Mouse (Mus musculus): ENCODE measurements around the gene Gm8882. TPM values are rescaled to one million over a fixed set of nuclear protein-coding genes. Genes with fewer than 3 reads are reported as not detected.
"Not testable (repeated sequence)": the region's sequence is repeated elsewhere in the genome, so short reads cannot be mapped to it uniquely, and the experiment has no call there.

Gm8882 gene
- not detected in 2 replicates for polyA plus RNA-seq (2011; ENCODE audit: insufficient read depth, insufficient read length, low read depth, missing spikeins)

DNA sequence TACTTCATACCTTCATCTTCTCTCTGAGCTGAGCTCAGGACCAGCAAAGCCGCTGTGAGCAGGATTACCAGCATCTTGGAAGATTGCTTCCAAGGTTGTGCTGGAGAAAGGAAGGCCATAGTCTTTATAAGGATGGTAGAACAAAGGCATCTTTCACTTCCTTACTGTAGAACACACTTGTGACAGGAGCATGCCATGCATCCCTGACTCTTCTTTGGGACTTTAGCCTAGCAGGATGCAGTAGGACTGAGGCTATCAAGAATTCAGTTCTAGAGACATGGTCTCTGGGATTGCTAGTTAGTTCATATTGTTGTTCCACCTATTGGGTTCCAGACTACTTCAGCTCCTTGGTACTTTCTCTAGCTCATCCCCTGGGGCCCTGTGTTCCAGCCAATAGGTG lies at the start of gene Gm8882:
Gm8882 (minus strand) TSS at position 101 of the 400 bp plus-strand sequence.
- not testable (repeated sequence) for H3K27me3 ChIP-seq (ENCODE audit: control insufficient read depth, insufficient read depth, low read length, poor library complexity, severe bottlenecking); H3K4me1 ChIP-seq (ENCODE audit: control insufficient read depth, insufficient read depth, low read length); H3K27ac ChIP-seq (ENCODE audit: insufficient read depth, low read length); H3K4me3 ChIP-seq (ENCODE audit: low read depth, low read length); H3K9me3 ChIP-seq (replicated peaks; ENCODE audit: control insufficient read depth, insufficient read depth, low read length, poor library complexity, severe bottlenecking); H3K9ac ChIP-seq (ENCODE audit: low read depth, poor library complexity, severe bottlenecking); H3K36me3 ChIP-seq (ENCODE audit: control insufficient read depth, insufficient read depth, low read length, poor library complexity, severe bottlenecking)

DNA sequence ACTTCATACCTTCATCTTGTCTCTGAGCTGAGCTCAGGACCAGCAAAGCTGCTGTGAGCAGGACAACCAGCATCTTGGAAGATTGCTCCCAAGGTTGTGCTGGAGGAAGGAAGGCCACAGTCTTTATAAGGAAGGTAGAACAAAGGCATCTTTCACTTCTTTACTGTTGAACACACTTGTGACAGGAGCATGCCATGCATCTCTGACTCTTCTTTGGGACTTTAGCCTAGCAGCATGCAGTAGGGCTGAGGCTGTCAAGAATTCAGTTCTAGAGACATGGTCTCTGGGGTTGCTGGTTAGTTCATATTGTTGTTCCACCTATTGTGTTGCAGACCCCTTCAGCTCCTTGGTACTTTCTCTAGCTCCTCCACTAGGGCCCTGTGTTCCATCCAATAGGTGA lies 49.3 kb downstream of the Gm8882 start, which contains the start of gene Prpmp5:
Prpmp5 (minus strand) TSS at position 101 of the 400 bp plus-strand sequence.
- H3K27ac ChIP-seq (ENCODE audit: insufficient read depth, low read length); H3K36me3 ChIP-seq (ENCODE audit: control insufficient read depth, insufficient read depth, low read length, poor library complexity, severe bottlenecking); H3K9me3 ChIP-seq (replicated peaks; ENCODE audit: control insufficient read depth, insufficient read depth, low read length, poor library complexity, severe bottlenecking); H3K4me1 ChIP-seq (ENCODE audit: control insufficient read depth, insufficient read depth, low read length); H3K9ac ChIP-seq (ENCODE audit: low read depth, poor library complexity, severe bottlenecking); H3K27me3 ChIP-seq (ENCODE audit: control insufficient read depth, insufficient read depth, low read length, poor library complexity, severe bottlenecking); H3K4me3 ChIP-seq (ENCODE audit: low read depth, low read length): not testable (repeated sequence)

Other genes with a start within 250 kb of the Gm8882 start
- not detected in 2 replicates for gene Prb1, start 153.6 kb downstream of the Gm8882 start, polyA plus RNA-seq (2011; ENCODE audit: insufficient read depth, insufficient read length, low read depth, missing spikeins)
- gene Prpmp5, start 49.4 kb downstream of the Gm8882 start, polyA plus RNA-seq (2011; ENCODE audit: insufficient read depth, insufficient read length, low read depth, missing spikeins), result not detected in 2 replicates
- not detected in 2 replicates for gene Prh1, start 205.7 kb upstream of the Gm8882 start, polyA plus RNA-seq (2011; ENCODE audit: insufficient read depth, insufficient read length, low read depth, missing spikeins)
- not detected in 2 replicates for gene Prp2, start 231.8 kb upstream of the Gm8882 start, polyA plus RNA-seq (2011; ENCODE audit: insufficient read depth, insufficient read length, low read depth, missing spikeins)